Mouse (Mus musculus): ENCODE results near the gene Ift52.

Ift52 gene

DNA sequence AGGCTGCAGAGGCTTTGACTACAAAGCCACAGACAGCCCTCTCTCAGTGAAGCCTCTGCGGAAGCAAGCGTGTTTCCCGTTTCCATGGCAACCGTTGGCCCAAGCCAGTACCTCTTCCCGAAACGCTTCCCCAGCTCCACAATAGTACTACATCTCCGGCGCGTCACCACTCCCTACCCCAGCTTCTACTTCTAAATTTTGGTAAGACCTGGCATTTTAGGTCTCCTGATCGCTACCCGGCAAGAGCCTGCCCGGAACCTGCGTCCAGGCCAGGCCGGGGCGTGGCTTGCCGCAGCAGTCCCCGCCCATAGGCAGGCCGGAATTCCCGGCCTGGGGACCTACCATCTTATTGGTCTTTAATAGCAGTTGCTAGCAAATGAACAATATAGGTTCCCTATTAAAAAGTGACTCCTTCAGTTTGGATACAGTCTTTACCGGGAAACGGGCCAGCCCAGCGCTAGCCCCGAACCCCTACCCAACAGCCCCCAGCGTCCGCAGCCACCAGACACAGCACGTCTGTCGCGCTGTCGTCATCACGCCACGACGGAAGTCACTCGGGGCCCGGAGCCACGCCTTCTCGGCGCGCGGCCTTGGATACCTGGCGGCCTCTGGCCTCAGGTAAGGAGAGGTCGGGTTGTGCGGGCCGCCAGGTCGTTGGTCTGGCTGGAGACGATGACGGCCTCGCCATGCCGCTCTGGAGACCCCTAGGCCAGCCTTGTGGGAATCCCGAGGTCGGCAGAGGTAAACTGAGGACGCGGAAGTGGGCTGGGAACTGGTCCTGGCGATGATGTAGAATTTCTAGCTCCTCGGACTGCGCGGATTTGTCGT is at the start of gene Ift52:
Gene Ift52 (plus strand): TSS at position 439 of the 828 bp plus-strand sequence.
- DNase-seq = peak; percentile 92

DNA sequence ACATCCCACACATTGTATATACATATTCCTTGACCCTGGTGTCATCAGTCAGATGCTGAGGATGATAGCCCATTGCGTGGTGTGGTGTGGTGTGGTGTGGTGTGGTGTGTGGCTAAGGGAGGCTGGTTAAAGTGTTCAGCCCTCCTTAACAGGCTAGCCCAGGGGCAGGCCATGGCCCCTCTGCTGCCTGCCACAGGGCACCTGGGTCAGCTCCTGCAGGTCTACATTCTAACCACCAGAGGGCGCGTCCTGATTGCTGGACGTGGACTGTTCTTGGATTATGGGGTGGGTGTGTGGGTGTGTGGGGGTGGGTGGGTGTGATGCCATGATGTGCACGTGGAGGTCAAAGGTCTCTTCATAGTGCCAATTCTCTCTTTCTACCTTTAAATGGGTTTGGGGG is 48.8 kb upstream of the Ift52 start:
- peak; percentile 53 for DNase-seq

DNA sequence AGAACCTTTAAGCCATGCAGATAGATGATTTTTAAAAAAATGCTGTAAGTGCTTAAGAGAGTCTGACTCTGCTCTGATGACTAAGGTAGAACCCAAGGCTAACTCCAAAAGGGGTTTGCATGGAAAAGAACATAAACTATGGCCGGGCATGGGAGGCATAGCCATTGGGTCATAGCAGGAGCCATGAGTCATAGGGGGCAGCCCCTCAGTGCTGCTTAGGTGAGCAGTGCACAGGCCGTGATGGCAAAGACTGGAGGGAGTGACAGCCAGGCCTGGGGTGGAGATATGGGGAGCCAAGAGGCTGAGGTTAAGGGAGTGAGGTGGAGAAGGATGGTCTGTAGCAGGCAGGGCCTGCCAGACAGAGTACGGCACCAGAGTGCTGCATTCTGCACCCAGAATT is 48.1 kb upstream of the Ift52 start:
- DNase-seq = no peak

DNA sequence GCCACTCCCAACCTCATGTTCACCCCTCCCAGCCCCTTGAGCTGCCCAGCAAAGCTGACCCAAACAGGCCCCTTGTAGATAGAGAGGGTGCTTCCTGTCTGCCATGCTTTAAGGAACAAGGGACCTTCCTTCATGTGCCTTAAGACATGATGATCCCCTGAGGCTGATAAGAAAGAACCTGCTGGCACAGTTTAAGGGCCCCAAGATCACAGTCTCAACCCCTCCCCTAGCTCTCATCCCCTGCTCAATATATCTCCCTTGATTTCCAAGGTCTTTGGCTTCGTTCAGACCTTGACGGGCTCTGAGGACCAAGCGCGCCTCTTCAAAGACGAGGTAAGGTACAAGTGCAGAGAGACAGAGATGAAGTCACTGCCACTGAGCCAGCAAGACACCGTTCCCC is 46.3 kb upstream of the Ift52 start:
- no peak for DNase-seq

DNA sequence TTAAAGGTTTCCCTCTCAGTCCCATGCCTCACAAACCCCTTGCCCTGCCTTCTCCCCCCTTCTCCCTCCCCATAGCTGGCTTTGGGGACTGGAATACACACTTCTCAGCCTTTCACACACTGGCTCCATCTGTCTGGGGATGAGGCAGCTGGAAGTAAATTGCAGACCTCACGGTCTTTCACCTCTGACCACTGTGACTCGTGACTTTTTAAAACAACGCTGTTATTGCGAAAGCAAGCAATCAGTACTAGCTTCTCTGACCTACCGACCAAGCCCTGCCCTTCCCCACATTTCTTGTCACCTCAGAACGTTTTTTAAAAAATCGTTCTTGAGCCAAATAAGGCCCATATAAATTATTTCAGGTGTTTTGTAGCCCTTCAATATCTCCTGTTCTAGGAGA is 44.4 kb upstream of the Ift52 start:
- no peak for DNase-seq

DNA sequence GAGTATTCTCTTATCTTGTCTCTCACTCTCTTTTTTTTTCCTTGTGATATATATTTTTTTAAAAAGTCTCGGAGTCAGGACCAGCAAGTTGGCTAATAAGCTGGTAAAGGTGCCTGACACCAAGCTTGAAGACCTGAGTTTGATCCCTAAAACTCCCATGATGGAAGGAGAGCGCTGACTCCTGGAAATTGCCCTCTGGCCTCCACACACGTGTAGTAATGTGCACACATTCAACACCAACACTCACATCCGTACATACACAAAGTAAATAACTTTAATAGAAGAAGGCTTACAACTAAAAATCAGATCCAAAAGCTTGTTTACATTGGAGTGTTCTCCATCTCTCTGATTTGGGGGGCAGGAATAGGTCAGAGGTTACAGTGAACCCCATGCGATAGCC is 43.9 kb upstream of the Ift52 start:
- DNase-seq = no peak

DNA sequence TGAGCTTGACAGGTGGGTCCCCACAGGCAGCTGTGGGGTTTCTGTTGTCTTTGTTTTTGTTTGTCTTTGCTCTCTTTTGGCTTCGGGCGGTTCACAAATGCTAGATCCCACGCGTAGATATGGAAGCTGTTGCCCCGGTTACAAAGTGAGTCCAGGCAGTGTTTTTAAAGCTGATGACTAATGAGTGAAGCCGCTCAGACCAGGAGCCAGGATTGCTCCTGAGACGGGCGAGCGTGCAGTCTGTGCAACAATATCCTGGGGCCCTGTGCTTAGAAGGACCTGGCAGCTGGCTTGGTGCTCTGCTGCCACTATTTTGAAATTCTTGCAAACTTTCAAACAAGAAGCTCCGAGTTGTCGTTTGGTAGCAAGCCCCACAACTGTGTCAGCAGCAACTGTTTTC is 43.5 kb upstream of the Ift52 start:
- no peak for DNase-seq

DNA sequence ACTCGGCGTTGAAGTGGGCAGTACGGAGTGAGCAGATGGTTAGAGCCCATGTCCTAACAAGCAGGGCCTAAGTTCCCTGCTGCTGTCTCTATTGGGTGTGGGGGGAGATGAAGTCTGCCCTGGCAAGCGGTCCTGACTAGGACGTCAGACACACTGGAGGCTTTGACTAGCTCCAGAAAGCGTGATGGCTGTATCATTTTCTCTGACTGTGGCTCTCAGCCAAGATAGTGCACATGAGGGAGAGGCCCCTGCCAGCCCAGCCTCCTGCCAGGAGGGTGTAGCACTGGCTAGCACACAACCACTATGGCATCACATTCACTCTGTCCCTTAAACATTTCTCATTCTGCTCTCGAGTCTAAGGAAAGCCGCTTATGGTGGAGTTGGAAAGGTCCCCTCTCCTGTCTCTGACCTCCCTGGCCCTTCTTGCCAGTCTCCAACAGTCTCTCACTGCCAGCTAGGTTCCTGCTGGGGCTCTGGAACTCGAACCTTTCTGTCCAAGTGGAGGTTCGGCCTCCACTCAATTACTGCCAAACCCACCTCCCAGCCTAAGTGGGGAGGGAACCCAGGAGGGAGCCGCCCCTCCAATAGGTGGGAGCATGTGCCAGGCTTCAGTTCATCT is 41.9 kb upstream of the Ift52 start:
- no peak for DNase-seq

DNA sequence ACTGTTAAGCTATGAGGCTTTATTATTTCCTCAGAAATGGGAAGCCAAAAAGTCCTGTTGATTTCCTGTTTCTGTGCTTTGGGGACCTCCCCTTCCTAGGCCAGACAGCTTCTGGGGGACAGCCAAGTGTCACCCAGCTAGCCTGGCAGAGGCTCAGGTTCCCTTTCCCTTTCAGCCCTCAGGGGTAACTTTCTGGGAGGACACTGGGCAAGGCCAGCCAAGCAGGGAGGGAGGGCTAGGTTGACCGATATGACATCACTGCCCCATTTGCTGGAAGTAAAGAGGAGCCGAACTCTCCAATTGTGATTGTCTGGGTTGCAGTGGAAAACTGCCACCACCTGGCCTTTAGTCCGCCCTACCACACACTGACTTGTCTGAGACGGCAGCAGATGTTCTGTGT is 41.2 kb upstream of the Ift52 start:
- DNase-seq = peak; percentile 53

DNA sequence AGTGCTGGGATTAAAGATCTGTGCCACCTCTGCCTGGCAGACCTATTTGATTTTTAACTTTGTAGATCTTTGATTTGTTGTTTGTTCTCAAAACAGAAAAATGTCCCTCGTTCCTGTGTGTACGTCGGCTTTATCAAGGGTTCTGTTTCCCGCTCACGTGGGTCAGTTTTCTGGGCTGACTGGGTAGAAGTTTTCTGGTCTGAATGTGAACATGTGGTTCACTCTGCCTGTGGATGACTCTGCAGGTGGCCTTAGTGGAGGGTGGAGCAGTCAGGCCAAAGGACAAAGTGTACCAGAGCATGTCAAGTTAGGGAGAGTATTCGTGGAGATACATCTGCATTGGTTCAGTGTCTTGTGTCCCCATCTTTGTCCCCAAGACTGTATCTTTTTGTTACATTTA is 32.8 kb upstream of the Ift52 start:
- DNase-seq = no peak

DNA sequence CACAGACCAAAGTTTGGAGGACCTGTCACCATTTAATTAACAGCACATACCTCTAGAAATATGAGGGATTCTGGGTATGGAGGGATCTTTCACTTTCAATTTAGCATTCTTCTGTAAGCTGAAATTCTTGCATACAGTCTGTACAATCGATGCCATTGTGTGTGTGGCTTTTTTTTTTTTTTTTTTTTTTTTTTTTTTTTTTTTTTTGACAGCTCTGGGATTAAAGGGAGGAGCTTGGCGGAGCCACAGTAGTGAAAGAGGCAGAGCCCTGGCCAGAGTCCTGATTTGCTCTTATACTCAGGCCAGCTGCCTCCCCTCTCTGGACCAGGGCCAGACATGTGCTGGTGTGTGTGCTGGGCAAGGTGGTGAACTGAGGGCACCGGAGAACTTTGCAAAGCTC is 31.2 kb upstream of the Ift52 start:
- DNase-seq = peak; percentile 52

DNA sequence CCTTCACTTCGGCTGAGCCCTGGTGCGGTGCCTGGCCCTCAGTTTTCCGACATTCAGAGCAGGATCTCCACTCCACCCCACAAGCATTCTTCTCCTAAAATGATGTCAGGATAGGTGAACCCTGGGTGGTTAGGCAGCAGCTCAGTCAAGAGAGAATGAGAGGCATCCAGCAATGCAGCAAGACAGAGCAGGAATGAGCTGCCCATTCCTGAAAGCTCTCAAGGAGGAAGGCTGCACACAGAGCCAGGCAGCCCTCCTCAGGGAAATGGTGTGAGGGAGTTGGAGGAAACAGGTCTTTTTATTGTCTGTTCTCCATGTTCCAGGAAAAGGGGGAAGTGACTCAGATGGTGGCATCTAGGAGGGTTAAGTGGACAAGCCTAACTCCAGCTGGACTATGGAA is 30.4 kb upstream of the Ift52 start:
- no peak for DNase-seq

DNA sequence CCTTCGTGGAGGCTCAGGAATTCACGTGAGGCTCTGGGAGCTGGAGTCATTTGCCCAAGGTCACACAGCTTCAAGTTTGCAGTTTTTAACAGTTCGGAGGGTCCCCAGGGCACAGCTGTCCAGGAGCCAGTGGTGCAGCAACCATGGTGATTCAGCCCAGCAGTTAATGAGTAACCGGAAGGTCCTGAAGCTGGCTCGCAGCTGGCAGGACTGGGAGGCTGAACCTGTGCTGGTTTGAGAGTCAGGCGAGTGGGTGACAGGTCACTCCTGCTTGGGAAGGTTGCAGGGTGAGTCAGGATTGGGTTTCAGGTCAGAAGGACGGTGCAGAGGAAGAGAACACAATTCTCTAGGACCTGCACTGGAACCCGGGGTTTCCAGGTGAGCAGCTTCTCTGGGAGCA is 29.9 kb upstream of the Ift52 start, which contains the start of gene Sgk2:
Gene Sgk2 (plus strand): TSS at position 113 of the 400 bp plus-strand sequence.
- no peak for DNase-seq

DNA sequence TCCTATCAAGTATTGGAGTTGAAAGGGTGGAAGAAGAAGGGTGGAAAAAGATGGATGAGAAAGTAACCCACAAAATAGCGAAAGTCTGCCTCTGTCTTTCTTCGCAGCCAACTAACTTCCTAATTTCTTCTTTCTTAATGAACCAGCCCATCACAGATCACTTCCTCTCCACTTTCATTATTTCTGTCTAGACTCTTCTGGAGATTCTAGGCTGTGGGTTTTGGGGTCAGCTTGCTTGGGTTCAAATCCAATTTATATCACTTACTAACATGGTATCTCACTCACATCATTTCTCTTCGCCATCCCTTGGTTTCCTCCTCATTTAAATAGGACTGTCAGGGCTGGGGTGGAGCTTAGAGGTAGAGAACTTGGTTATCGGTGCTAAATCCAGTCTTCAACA is 28.9 kb upstream of the Ift52 start:
- DNase-seq = no peak

DNA sequence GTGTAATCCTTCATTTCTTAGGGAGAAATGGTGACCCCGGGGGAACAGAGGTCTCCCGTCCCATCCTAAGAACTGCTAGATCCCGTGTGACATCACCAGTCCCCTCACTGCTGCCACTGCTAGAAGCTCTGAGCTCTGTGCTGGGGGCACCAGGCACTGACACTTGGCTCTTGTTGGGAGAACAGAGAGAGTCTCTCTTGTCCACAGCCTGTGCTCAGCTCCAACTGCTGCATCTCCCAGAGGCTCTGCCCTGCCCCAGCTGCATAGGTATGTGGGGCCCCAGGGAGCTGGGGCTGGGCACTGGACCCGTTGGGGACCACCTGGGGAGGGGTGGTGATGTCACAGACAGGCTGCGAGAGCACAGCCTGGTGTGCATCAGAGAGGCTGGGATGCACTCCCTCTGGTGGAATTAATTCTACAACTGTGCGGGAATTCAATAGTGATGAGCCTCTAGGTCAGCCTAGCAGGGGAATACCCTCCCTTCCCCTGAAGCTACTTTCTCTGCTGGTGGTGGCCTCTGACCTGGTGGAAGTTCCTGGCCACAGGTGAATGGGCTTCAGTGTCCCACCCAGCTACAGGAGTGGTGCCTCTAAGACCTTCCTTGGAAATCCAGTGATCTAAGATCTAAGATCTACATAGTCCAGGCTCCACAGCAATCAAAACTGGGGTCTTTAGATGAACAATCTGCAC is 25.6 kb upstream of the Ift52 start:
- DNase-seq = no peak

DNA sequence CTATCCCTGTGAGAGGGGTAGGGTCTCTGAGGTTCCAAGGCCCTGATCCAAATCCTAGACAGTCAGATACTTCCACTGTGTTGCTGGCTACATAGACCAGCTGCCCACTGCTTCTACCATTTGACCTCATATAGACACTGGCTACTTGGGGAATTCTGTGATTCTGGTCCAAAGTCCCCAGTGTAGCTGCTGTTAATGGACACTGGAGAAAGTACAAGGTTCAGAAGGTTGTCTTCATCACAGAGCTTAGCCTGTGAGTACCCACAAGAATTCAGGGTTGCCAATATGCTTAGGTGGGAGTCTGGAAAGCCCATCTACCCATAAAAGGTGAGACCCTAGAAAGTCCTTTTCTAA is 25.1 kb upstream of the Ift52 start:
- no peak for DNase-seq

DNA sequence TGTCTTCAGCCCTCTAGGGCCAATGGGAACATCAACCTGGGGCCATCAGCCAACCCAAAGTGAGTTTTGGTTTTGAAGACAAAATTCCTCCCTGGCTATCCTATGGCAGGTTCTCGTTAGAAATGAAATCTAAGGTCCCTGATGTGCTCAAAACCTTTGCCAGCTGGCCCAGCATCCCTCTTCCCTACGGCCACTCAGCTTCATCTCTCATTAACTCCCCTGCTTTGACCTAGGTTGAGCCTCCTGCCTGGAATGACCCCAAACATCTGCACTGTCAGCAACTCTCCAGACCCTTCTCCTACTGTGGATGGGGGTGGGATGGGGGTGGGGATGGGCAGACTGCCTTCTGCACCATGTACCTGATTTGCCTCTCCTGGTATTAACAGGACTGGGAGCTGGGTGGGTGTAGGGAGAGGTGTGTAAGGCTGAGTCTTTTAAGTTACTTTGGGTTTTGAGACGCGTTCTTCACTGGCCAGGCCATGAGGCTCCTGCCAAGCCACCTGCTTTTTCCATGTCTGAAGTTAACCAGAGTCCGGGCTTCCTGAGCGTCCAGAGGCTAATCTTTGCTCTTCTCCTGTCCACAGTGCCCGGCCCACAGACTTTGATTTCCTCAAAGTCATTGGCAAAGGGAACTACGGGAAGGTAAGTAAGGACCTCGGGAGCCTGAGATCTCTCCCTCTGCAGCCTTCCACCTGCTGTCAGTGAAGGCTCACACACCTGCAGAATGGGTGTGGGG is 23.1 kb upstream of the Ift52 start:
- DNase-seq = no peak

DNA sequence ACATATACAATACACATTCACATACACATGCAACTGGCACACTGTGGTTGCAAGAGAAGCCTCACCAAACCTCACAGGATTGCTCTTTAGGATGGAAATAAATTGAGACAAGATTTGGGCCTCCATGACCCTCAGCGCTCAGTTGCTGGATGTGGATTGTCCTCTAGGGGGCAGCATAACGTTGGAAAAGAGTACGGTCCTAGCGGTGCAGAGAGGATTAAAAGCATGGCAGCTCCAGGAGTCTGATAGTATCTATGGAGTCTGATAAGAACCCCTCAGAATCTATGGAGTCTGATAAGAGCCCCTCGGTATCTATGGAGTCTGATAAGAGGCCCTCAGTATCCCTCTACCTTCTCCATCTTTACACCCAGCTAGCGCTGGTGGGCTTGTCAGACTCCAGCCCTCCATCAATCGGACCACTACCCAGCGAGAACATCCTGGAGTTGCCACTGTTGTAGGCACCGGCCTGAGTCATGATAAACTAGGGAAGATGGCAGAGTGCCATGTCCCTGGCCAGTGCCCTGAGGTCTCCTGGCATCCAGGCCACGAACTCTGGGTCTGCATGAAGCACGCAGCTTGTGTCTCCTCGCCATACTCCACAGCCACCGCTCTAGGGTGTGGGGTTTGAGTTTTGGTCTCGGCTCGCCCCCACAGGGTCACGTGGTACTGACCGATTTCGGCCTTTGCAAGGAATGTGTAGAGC is 18.5 kb upstream of the Ift52 start:
- peak; percentile 83 for DNase-seq

DNA sequence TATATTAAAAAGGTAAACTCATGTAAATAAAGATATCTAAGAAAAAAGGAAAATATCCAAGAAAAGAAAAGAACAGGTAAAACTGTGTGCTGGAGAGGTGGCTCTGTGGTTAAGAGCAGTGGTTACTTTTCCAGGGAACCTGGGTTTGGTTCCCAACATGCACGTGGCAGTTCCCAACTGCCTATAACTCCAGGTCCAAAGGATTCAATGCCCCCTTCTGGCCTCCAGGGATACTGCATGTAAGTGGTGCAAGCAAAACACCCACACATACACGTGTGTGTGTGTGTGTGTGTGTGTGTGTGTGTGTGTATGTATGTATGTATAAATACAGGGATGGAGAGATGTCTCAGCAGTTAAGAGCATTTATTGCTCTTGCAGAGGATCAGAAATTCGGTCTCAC is 17.4 kb upstream of the Ift52 start:
- DNase-seq = peak; percentile 56

DNA sequence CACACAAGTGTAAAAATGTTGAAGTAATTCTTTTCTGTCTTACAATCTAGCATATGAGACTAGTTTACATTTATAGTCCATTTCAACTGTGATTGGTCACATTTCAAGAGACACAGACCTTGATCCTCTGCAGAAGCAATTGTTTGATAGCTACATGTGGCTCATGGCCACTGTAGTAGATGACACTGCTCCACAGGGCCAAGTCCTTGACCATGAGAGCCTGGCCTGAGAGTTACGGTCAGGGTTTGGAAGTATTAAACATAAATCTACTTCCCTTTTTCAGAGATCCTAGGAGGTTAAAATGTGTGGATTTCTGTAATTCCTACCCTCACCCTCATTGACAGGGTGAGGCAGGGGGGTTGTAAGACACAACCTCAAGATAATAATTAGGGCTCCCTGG is 16.1 kb upstream of the Ift52 start:
- no peak for DNase-seq

DNA sequence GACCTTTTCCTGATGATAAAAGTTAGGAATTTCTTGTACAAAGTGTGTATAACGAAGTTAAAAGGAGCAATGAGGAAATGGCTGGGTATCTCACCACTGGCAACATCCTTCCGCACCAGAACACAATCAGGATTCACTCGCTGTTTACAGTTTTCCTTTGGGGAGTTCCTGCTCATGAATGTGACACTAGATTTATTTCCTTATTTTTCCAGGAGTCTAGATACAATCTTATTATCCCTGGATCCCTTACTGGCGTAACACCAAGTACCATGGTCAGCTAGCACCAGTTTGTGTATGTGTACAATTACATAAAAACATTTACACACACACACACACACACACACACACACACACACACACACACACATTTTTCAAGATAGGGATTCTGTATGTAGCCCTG is 9.9 kb upstream of the Ift52 start:
- DNase-seq = peak; percentile 32

DNA sequence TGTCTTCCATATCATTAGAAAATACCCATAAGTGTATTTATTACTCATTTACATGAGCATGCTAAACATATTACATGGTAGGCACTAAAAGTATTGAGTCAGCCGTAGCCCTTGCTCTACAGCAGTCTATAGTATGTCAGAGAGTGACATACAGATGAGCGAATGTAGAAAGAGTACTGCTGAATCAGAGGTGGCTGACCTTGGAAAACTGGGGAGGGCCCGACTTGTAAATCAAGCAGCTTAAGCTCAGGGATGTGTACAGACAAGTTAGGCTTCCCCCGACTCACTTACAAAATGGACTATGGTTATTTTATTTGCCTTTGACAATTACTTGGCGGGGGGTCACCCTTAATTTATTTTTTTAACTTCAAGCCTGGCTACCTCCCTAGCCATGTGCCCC is 14.1 kb downstream of the Ift52 start:
- no peak for DNase-seq

DNA sequence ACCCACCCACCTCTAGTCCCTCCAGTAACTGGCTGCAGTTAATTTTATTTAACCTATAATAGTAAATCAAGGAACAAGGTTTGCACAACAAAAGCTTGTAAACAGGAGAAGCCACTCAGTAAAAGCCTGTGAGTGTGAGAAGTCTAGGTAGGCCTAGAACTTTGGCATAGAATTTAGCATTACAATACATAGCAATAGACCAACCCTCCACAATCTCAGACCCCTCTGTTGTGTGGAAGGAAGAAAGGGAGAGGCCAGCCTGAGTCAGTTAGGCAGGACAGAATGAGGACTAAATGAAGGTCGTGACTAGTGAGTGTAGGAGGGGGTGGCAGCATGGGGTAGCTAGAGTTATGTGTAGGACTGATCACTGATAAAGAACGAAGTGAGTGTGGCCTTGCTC is 14.6 kb downstream of the Ift52 start:
- DNase-seq = no peak
